Mouse (Mus musculus) liver, postnatal 0 days (tissue): ENCODE results near the gene Nup37. TPM values are rescaled to one million over a fixed set of nuclear protein-coding genes. Genes with fewer than 3 reads are reported as not detected.

Experiments
- ATAC-seq: fragments of 200-750 bp; cut with Nextera tagmentation; 2 replicates; pipeline ENCODE4 v1.8.0; 2017; ENCODE audit warnings: mild to moderate bottlenecking, moderate library complexity
- DNase-seq: peaks from one replicate; pipeline ENCODE4 v3.0.0-alpha.2; 2016
- H3K27ac ChIP-seq: fragments of 300-500 bp; sonication (generic); 2 replicates; pipeline ENCODE4 v1.5.1; 2014; ENCODE audit warnings: antibody characterized with exemption, moderate library complexity, mild to moderate bottlenecking, low read depth
- H3K27me3 ChIP-seq: fragments of 300-500 bp; sonication (generic); 2 replicates; pipeline ENCODE4 v1.6.1; 2014; ENCODE audit warnings: low read length, control low read depth, mixed read lengths; ENCODE audit not compliant: insufficient read depth
- H3K36me3 ChIP-seq: fragments of 300-500 bp; sonication (generic); replicated peaks from 2 replicates; pipeline ENCODE4 v1.6.1; 2014; ENCODE audit warnings: mild to moderate bottlenecking, control low read depth, low read length, moderate library complexity, mixed read lengths; ENCODE audit not compliant: insufficient read depth
- H3K4me1 ChIP-seq: fragments of 300-500 bp; sonication (generic); 2 replicates; pipeline ENCODE4 v1.6.1; 2014; ENCODE audit warnings: antibody characterized with exemption, mild to moderate bottlenecking, control low read depth; ENCODE audit not compliant: insufficient read depth
- H3K4me2 ChIP-seq: fragments of 300-500 bp; sonication (generic); 2 replicates; pipeline ENCODE4 v1.6.1; 2014; ENCODE audit warnings: low read depth, mild to moderate bottlenecking, low read length, moderate library complexity, mixed read lengths
- H3K4me3 ChIP-seq: fragments of 300-500 bp; sonication (generic); 2 replicates; pipeline ENCODE4 v1.5.1; 2014; ENCODE audit warnings: low read depth, low read length
- H3K9ac ChIP-seq: fragments of 300-500 bp; sonication (generic); replicated peaks from 2 replicates; pipeline ENCODE4 v1.6.1; 2014; ENCODE audit warnings: mild to moderate bottlenecking, moderate library complexity
- H3K9me3 ChIP-seq: fragments of 300-500 bp; sonication (generic); 2 replicates; pipeline ENCODE4 v1.6.1; 2016; ENCODE audit warnings: mild to moderate bottlenecking, control low read depth, low read length, mixed read lengths
- CTCF ChIP-seq: sonication (generic); IDR thresholded peaks from 2 replicates; pipeline ENCODE4 v1.5.1; 2016; ENCODE audit warnings: antibody characterized with exemption, low read depth
- EP300 ChIP-seq: IDR thresholded peaks from 2 replicates; pipeline ENCODE4 v1.6.1; 2016; ENCODE audit warnings: antibody characterized with exemption, low read depth, mild to moderate bottlenecking
- WGBS: fragments of 180-500 bp; shearing (Covaris S2); extraction: QIAGEN DNeasy Blood & Tissue Kit; methylation state at CpG from one replicate; pipeline ENCODE4 v1.1.7; 2014; ENCODE audit not compliant: insufficient replicate concordance; 5-methylcytosine and 5-hydroxymethylcytosine counted together
- polyA plus RNA-seq: library from polyadenylated mRNA; unstranded; fragments of >200 nt; fragmentation: Nextera tagmentation; extraction: Ambion mirVana; gene quantifications from 2 replicates; pipeline ENCODE4 v1.2.1, GENCODE M21; 2015

Nup37 gene
- polyA plus RNA-seq, 1 experiment from 2014 or later, result 21.9 TPM

- Histone ChIP-seq H3K27ac (no peak overlapping the region), H3K27me3 (no peaks in the 10 kb centered on the region), H3K4me2 (peak overlapping the region; percentile 77), H3K4me1 (0 out of 2 replicates have a peak, but pooled peaks cover 3% of the 10 kb centered on the region), H3K9ac (no peak overlapping the region), H3K36me3 (no peaks in the 10 kb centered on the region; the same call in 1 of the 2 replicates), H3K4me3 (peak overlapping the region; percentile 71), H3K9me3 (no peaks in the 10 kb centered on the region)
- DNase-seq (no peak), ATAC-seq (peak; percentile 42; the same call in 1 of the 2 replicates)
- WGBS, result 13% methylated on average over 4 of the region's 4 CpGs
- no peak for TF ChIP-seq CTCF
Observed at GRCm38 (mm10) chr10:88200541-88200940, 53.7 kb downstream of the Nup37 start.

GRCm38 (mm10) chr10:88200951-88201638 lies 54.3 kb downstream of the Nup37 start, which contains the start of gene Washc3:
Gene Washc3, plus strand, starts transcription at chr10:88201093.
- WGBS, result 1% methylated on average over 23 of the region's 23 CpGs
- peak within 1 kb of the TSS; percentile 77 for H3K4me2 ChIP-seq
- H3K36me3 ChIP-seq, result no peaks in the 10 kb centered on the region; the same call in 1 of the 2 replicates
- ATAC-seq (peak; percentile 98), DNase-seq (peak; percentile 90)
- H3K9me3 ChIP-seq, result no peaks in the 10 kb centered on the region
- peak within 1 kb of the TSS; percentile 80 for H3K9ac ChIP-seq
- H3K27ac ChIP-seq, result peak within 1 kb of the TSS; percentile 70
- no peak for TF ChIP-seq EP300
- no peak for TF ChIP-seq CTCF
- H3K4me1 ChIP-seq, result 0 out of 2 replicates have a peak, but pooled peaks cover 3% of the 10 kb centered on the region
- peak within 1 kb of the TSS; percentile 71 for H3K4me3 ChIP-seq
- H3K27me3 ChIP-seq, result no peaks in the 10 kb centered on the region

GRCm38 (mm10) chr10:88201650-88202049 lies 54.9 kb downstream of the Nup37 start:
- Histone ChIP-seq H3K4me3 (peak overlapping the region; percentile 71), H3K4me2 (peak overlapping the region; percentile 77), H3K9ac (peak overlapping the region; percentile 80; the same call in 1 of the 2 replicates), H3K9me3 (no peaks in the 10 kb centered on the region), H3K27me3 (no peaks in the 10 kb centered on the region), H3K36me3 (no peaks in the 10 kb centered on the region; the same call in 1 of the 2 replicates), H3K4me1 (0 out of 2 replicates have a peak, but pooled peaks cover 3% of the 10 kb centered on the region), H3K27ac (peak overlapping the region; percentile 70; the same call in 1 of the 2 replicates)
- WGBS, result 67% methylated on average over 13 of the region's 13 CpGs
- ATAC-seq (no peak), DNase-seq (no peak)
- TF ChIP-seq CTCF, result no peak
- no peak for TF ChIP-seq EP300

GRCm38 (mm10) chr10:88202581-88202980 lies 55.8 kb downstream of the Nup37 start:
- Histone ChIP-seq H3K4me2 (peak overlapping the region; percentile 33; the same call in 1 of the 2 replicates), H3K4me3 (no peak overlapping the region), H3K27ac (no peak overlapping the region), H3K36me3 (no peaks in the 10 kb centered on the region; the same call in 1 of the 2 replicates), H3K27me3 (no peaks in the 10 kb centered on the region), H3K4me1 (0 out of 2 replicates have a peak, but pooled peaks cover 3% of the 10 kb centered on the region), H3K9me3 (no peaks in the 10 kb centered on the region), H3K9ac (no peak overlapping the region)
- no peak for ATAC-seq
- TF ChIP-seq EP300, result no peak
- no peak for TF ChIP-seq CTCF
- no peak for DNase-seq
- 51% methylated on average over 8 of the region's 8 CpGs for WGBS

- Histone ChIP-seq H3K9me3 (no peaks in the 10 kb centered on the region), H3K27me3 (no peaks in the 10 kb centered on the region), H3K4me1 (0 out of 2 replicates have a peak, but pooled peaks cover 3% of the 10 kb centered on the region), H3K9ac (no peak overlapping the region), H3K27ac (no peak overlapping the region), H3K36me3 (no peaks in the 10 kb centered on the region; the same call in 1 of the 2 replicates), H3K4me3 (no peak overlapping the region), H3K4me2 (no peak overlapping the region)
- ATAC-seq (no peak), DNase-seq (no peak)
- TF ChIP-seq EP300 (no peak), CTCF (no peak)
- WGBS, result 92% methylated on average over 6 of the region's 6 CpGs
Observed at GRCm38 (mm10) chr10:88203236-88203635, 56.4 kb downstream of the Nup37 start.

- Histone ChIP-seq H3K4me1 (no peaks in the 10 kb centered on the region), H3K36me3 (peaks cover 3% of the 10 kb centered on the region), H3K27me3 (no peaks in the 10 kb centered on the region), H3K4me2 (no peak overlapping the region), H3K9me3 (no peaks in the 10 kb centered on the region), H3K9ac (no peak overlapping the region), H3K27ac (no peak overlapping the region), H3K4me3 (no peak overlapping the region)
- TF ChIP-seq CTCF (no peak), EP300 (no peak)
- ATAC-seq (no peak), DNase-seq (no peak)
- 83% methylated on average over 5 of the region's 5 CpGs for WGBS
Observed at GRCm38 (mm10) chr10:88212644-88213043, 65.9 kb downstream of the Nup37 start.
